Mouse (Mus musculus): Measurements from ENCODE around the gene Ino80b.

GRCm38 (mm10) chr6:83092416-83093127 is 32.7 kb downstream of the Ino80b start:
- TF ChIP-seq CTCF (IDR thresholded peaks at IDR 0.05; ENCODE audit: low read depth, low read length) (no peak), POLR2A (IDR thresholded peaks at IDR 0.05; ENCODE audit: borderline replicate concordance, low read depth, low read length) (no peak)

Data from bone marrow macrophage, adult 2 months (primary cell).